In the genomic region with DNA sequence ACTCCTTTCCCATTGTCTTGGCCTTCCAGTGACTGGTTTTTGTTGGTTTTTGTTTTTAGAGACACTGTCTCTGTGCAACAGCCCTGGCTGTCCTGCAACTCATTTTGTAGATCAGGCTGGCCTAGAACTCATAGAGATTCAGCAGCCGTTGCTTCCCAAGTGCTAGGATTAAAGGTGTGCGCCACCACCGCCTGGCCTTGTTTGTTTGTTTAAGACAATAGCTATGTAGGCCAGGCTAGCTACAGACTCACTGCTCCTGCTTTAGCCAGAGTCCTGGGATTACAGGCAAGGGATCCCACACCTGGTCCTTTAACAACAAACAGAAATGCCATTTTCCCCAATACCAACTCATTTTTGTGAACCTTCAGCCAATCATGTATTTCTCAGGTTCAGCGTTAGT, we compare ENCODE assay signal across 10 mouse cellular contexts. TPM values are rescaled to one million over a fixed set of nuclear protein-coding genes. Genes with fewer than 3 reads are reported as not detected.
DNase-seq lines count a peak whose midpoint lies in the region; ATAC-seq and TF ChIP-seq lines count a peak whose summit lies in the region.
"Had no signal": no experiment of that assay in that cellular context is flagged by ENCODE, and none has a peak within 500 bp of the region (broad histone marks: within the 10 kb centered on the region; RNA-seq: fewer than 3 reads in every experiment).

TSS of gene Rpgrip1 (plus strand) at position 359 of the 400 bp plus-strand sequence.

- no peaks in the 10 kb centered on the region for H3K9me3 ChIP-seq in kidney, embryonic 15.5 days (replicated peaks)
- H3K9me3 ChIP-seq in embryonic facial prominence, embryonic 12.5 days = no peaks in the 10 kb centered on the region
- no peaks in the 10 kb centered on the region for H3K9me3 ChIP-seq in hindbrain, postnatal 0 days (ENCODE audit: low read length)
- H3K9me3 ChIP-seq in midbrain, embryonic 16.5 days (replicated peaks; ENCODE audit: control insufficient read depth, low read length, poor library complexity, severe bottlenecking) = no peaks in the 10 kb centered on the region

- H3K36me3 ChIP-seq in kidney, embryonic 15.5 days = no peaks in the 10 kb centered on the region
- no peaks in the 10 kb centered on the region for H3K36me3 ChIP-seq in embryonic facial prominence, embryonic 12.5 days
- H3K36me3 ChIP-seq in hindbrain, postnatal 0 days (ENCODE audit: insufficient read depth, low read length) = no peaks in the 10 kb centered on the region
- no peaks in the 10 kb centered on the region for H3K36me3 ChIP-seq in midbrain, embryonic 16.5 days (ENCODE audit: control insufficient read depth, insufficient read depth, low read length)

- TF ChIP-seq CTCF in hindbrain, postnatal 0 days (IDR thresholded peaks at IDR 0.05; ENCODE audit: low read depth) = no peak

- H3K27ac ChIP-seq in kidney, embryonic 15.5 days = no peak within 1 kb of the TSS
- H3K27ac ChIP-seq in embryonic facial prominence, embryonic 12.5 days = no peak within 1 kb of the TSS
- H3K27ac ChIP-seq in hindbrain, postnatal 0 days = no peak within 1 kb of the TSS
- no peak within 1 kb of the TSS for H3K27ac ChIP-seq in midbrain, embryonic 16.5 days (ENCODE audit: low read length)

- no peaks in the 10 kb centered on the region for H3K27me3 ChIP-seq in kidney, embryonic 15.5 days
- no peaks in the 10 kb centered on the region for H3K27me3 ChIP-seq in embryonic facial prominence, embryonic 12.5 days
- no peaks in the 10 kb centered on the region for H3K27me3 ChIP-seq in hindbrain, postnatal 0 days (ENCODE audit: insufficient read depth, low read length)
- H3K27me3 ChIP-seq in midbrain, embryonic 16.5 days (ENCODE audit: control insufficient read depth, insufficient read depth, low read depth, low read length) = no peaks in the 10 kb centered on the region

- H3K4me3 ChIP-seq in kidney, embryonic 15.5 days (replicated peaks) = no peak within 1 kb of the TSS
- no peak within 1 kb of the TSS for H3K4me3 ChIP-seq in embryonic facial prominence, embryonic 12.5 days
- H3K4me3 ChIP-seq in hindbrain, postnatal 0 days (ENCODE audit: low read length) = no peak within 1 kb of the TSS
- H3K4me3 ChIP-seq in midbrain, embryonic 16.5 days (ENCODE audit: low read depth, low read length) = no peak within 1 kb of the TSS

- H3K4me2 ChIP-seq in kidney, embryonic 15.5 days = no peak within 1 kb of the TSS
- no peak within 1 kb of the TSS for H3K4me2 ChIP-seq in embryonic facial prominence, embryonic 12.5 days (replicated peaks)
- no peak within 1 kb of the TSS for H3K4me2 ChIP-seq in hindbrain, postnatal 0 days (ENCODE audit: low read depth, low read length)
- H3K4me2 ChIP-seq in midbrain, embryonic 16.5 days (ENCODE audit: low read length) = no peak within 1 kb of the TSS

- H3K9ac ChIP-seq in kidney, embryonic 15.5 days = no peak within 1 kb of the TSS
- H3K9ac ChIP-seq in embryonic facial prominence, embryonic 12.5 days = no peak within 1 kb of the TSS
- H3K9ac ChIP-seq in hindbrain, postnatal 0 days (replicated peaks; ENCODE audit: low read length) = no peak within 1 kb of the TSS
- no peak within 1 kb of the TSS for H3K9ac ChIP-seq in midbrain, embryonic 16.5 days (ENCODE audit: low read depth, low read length)

- peaks cover 14% of the 10 kb centered on the region for H3K4me1 ChIP-seq in kidney, embryonic 15.5 days
- no peaks in the 10 kb centered on the region for H3K4me1 ChIP-seq in embryonic facial prominence, embryonic 12.5 days
- no peaks in the 10 kb centered on the region for H3K4me1 ChIP-seq in hindbrain, postnatal 0 days (ENCODE audit: insufficient read depth, low read length)
- no peaks in the 10 kb centered on the region for H3K4me1 ChIP-seq in midbrain, embryonic 16.5 days (ENCODE audit: control insufficient read depth, insufficient read depth, low read length)

- ATAC-seq in kidney, embryonic 15.5 days (replicated peaks; ENCODE audit: low FRiP score) = no peak
- ATAC-seq in embryonic facial prominence, embryonic 12.5 days (ENCODE audit: insufficient number of reproducible peaks, insufficient read depth, low FRiP score, low TSS enrichment) = no peak
- no peak for ATAC-seq in hindbrain, postnatal 0 days
- ATAC-seq in midbrain, embryonic 16.5 days = no peak

- no peak for DNase-seq in kidney, postnatal 4 days
- no peak for DNase-seq in hindbrain, postnatal 0 days (ENCODE audit: low spot score)
- DNase-seq in embryo, embryonic 10.5 days (ENCODE audit: low spot score) = no peak
- DNase-seq in urinary bladder, postnatal 36 days (ENCODE audit: low spot score in 2 of 2) = no peak
- no peak for DNase-seq in yolk sac, embryonic 10.5 days (ENCODE audit: low spot score)
- DNase-seq: layer of hippocampus, adult 9-11 months; thymus, postnatal 25 days had no signal

- 95% methylated on average over 4 of the region's 4 CpGs for WGBS in kidney, embryonic 15.5 days
- 77% methylated on average over 4 of the region's 4 CpGs for WGBS in embryonic facial prominence, embryonic 12.5 days
- WGBS in hindbrain, postnatal 0 days = 84% methylated on average over 4 of the region's 4 CpGs
- 90% methylated on average over 4 of the region's 4 CpGs for WGBS in midbrain, embryonic 16.5 days

RNA-seq across cellular contexts. Expression of gene Rpgrip1, which starts in this region (rescaled TPM):
- 79.3 and 81.1 TPM in 2 replicates for polyA plus RNA-seq in kidney, embryonic 15.5 days (2015; fragmentation: Nextera tagmentation; extraction: Ambion mirVana)
- 72.3 and 75.9 TPM in 2 replicates for polyA plus RNA-seq in embryonic facial prominence, embryonic 12.5 days (2016; fragmentation: Nextera tagmentation; extraction: Ambion mirVana)
- total RNA-seq in hindbrain, postnatal 0 days (2014; rRNA removed) = 2.9 and 10.9 TPM in 2 replicates
- 53.4 and 53.7 TPM in 2 replicates for polyA plus RNA-seq in hindbrain, postnatal 0 days (2015; fragmentation: Nextera tagmentation; extraction: Ambion mirVana)
- polyA plus RNA-seq in midbrain, embryonic 16.5 days (2015; fragmentation: Nextera tagmentation; extraction: Ambion mirVana) = 45.9 and 46.5 TPM in 2 replicates
